Mouse (Mus musculus) left cerebral cortex, adult 18-20 months (tissue): Measurements from ENCODE around the gene Ccdc89. TPM values are rescaled to one million over a fixed set of nuclear protein-coding genes. Genes with fewer than 3 reads are reported as not detected.
A peak's percentile ranks its signal among the peaks of the same experiment; 100 is the strongest.

Experiments
- DNase-seq, 2 experiments: peaks; one replicate each; pipeline ENCODE4 v3.0.0; 2021 to 2022; ENCODE audit warnings: low spot score in 2 of 2, mixed read lengths in 1 of 2
- total RNA-seq, 2 experiments: library from RNA; stranded (reverse); gene quantifications; 2 replicates each; pipeline ENCODE4 v1.2.3; 2021

The Ccdc89 gene
- total RNA-seq, 2 experiments from 2014 or later, result 0.91 to 1.1 TPM

GRCm38 (mm10) chr7:90461441-90461840 is 35.1 kb downstream of the Ccdc89 start:
- DNase-seq, result no peak

GRCm38 (mm10) chr7:90473511-90473910 is 47.1 kb downstream of the Ccdc89 start:
- DNase-seq, result no peak

GRCm38 (mm10) chr7:90475793-90476312 is 49.5 kb downstream of the Ccdc89 start, which contains the start of gene Tmem126b:
Gene Tmem126b, minus strand, starts transcription at chr7:90476001.
- peak; percentile 98 to 100 for DNase-seq

- peak; percentile 35 to 61 for DNase-seq
Measured at GRCm38 (mm10) chr7:90476313-90477245, 50.2 kb downstream of the Ccdc89 start, which contains the start of gene Dlg2. Gene Dlg2, plus strand, starts transcription at chr7:90476672.

Other genes with a start within 250 kb of the Ccdc89 start
- not detected for gene Ccdc83, start 160.8 kb upstream of the Ccdc89 start, total RNA-seq
- gene Sytl2, start 124.3 kb upstream of the Ccdc89 start, total RNA-seq, result 10 to 100 TPM; 75.7 to 76.7 TPM
- gene Crebzf, start 16.2 kb downstream of the Ccdc89 start, total RNA-seq, result 10 to 100 TPM; 81.7 to 93.1 TPM
- gene Tmem126a, start 30.7 kb downstream of the Ccdc89 start, total RNA-seq, result 10 to 100 TPM; 38.2 to 41.6 TPM
- 10 to 100 TPM; 28.9 to 29.4 TPM for gene Tmem126b, start 49.4 kb downstream of the Ccdc89 start, total RNA-seq
- gene Dlg2, start 50.1 kb downstream of the Ccdc89 start, total RNA-seq, result 100 to 1,000 TPM; 256 to 276 TPM